Mouse (Mus musculus) embryonic stem cell, embryonic (primary cell): ENCODE data around the gene Ndufb11.

ENCODE experiments used
- CTCF ChIA-PET, 4 experiments: fragments of 300-600 bp in 2 of 4; fragments of 350-600 bp in 2 of 4; sonication (Branson Sonifier 250); formaldehyde crosslinking; loops; one replicate each; lab custom pipeline; 2022; ENCODE audit warnings: inconsistent platforms in 2 of 4; lab: Charles Lee
- POLR2A ChIA-PET, 4 experiments: fragments of 300-600 bp in 2 of 4; fragments of 350-600 bp in 2 of 4; sonication (Branson Sonifier 250); formaldehyde crosslinking; loops; one replicate each; lab custom pipeline; 2022; ENCODE audit warnings: antibody characterized with exemption in 4 of 4, inconsistent platforms in 1 of 4; lab: Charles Lee

Ndufb11 gene

DNA sequence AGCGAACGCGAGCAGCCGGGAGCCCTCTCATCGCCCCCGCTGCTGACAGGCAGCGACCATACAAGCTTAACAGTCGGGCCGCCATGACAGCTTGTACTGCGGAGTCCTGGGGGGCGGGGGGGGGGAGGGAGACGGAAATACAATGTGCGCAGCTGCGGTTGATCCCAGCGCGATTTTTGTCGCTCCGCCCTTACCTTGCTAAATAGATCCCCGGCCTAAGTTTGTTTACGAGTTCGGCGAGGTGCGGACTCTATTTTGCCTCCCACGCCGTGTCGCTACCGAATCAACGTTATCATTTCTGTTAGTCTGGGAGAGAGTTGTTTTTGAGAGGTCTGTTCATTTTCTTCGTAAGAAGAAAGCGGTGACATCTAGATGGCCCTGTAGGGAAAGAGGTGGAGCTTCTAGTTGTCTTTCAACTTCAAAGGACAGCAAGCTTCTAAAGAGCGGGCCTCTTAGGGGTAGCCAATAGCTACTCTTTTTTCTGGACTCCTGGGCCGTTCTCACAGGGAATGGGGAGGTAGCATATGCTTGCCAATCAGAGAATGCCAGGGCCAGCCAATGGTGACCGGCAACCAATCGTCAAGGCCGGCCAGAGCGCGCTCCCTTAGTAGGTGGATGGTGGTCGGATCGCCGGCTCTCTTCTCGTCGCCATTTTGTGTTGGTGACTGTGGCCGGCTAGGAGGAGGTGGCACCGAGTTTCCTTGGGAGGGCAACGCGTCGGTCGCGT, at the start of gene Ndufb11, which contains the start of gene Rbm10:
TSS of gene Ndufb11 (minus strand) at position 444 of the 727 bp plus-strand sequence.
TSS of gene Rbm10 (plus strand) at position 328 of the 727 bp plus-strand sequence.
- ChIA-PET POLR2A (interaction anchor here in 3 of 4 experiments (0.6 to 2.9 kb wide), 41 partner anchors 9 to 513 kb away, joined by 3 to 13 read pairs (median 5); partner anchors contain the start of genes Cdk16 (in 2 of the 3), Jade3 (in 2 of the 3), Uba1 (in 2 of the 3) and Rp2 (in 1 of the 3)), CTCF (interaction anchor here in 3 of 4 experiments (0.5 to 1.0 kb wide), 5 partner anchors 12 to 181 kb away, joined by 3 to 4 read pairs (median 3); no protein-coding TSS in a partner anchor)

GRCm38 (mm10) chrX:20663444-20663790, 46.0 kb upstream of the Ndufb11 start:
- CTCF ChIA-PET, result interaction anchor here in 2 of 4 experiments (0.6 to 2.2 kb wide), 6 partner anchors 10 to 631 kb away, joined by 3 to 22 read pairs (median 4); partner anchors contain the start of genes Araf (in 1 of the 2) and Cdk16 (in 1 of the 2)
- POLR2A ChIA-PET, result interaction anchor here (0.5 to 4.1 kb wide), 39 partner anchors 9 to 298 kb away, joined by 3 to 63 read pairs (median 6); partner anchors contain the start of genes Cdk16 (in 4 of the 4), Ndufb11 (in 2 of the 4), Rbm10 (in 2 of the 4) and Usp11 (in 2 of the 4)

GRCm38 (mm10) chrX:20662716-20663443, 45.5 kb upstream of the Ndufb11 start:
- POLR2A ChIA-PET, result interaction anchor here (0.5 to 4.1 kb wide), 57 partner anchors 9 to 298 kb away, joined by 3 to 63 read pairs (median 4); partner anchors contain the start of genes Cdk16 (in 4 of the 4), Ndufb11 (in 2 of the 4), Rbm10 (in 2 of the 4) and Usp11 (in 2 of the 4)
- CTCF ChIA-PET, result interaction anchor here in 3 of 4 experiments (0.5 to 2.2 kb wide), 12 partner anchors 10 to 632 kb away, joined by 3 to 22 read pairs (median 4); partner anchors contain the start of genes Araf (in 1 of the 3) and Cdk16 (in 1 of the 3)

GRCm38 (mm10) chrX:20662317-20662715, 44.9 kb upstream of the Ndufb11 start:
- CTCF ChIA-PET, result interaction anchor here (0.6 to 2.2 kb wide), 12 partner anchors 18 to 632 kb away, joined by 3 to 22 read pairs (median 4); partner anchors contain the start of genes Araf (in 1 of the 4) and Cdk16 (in 1 of the 4)
- POLR2A ChIA-PET, result interaction anchor here in 3 of 4 experiments (0.7 to 4.1 kb wide), 48 partner anchors 10 to 299 kb away, joined by 3 to 63 read pairs (median 5); partner anchors contain the start of genes Cdk16 (in 3 of the 3), Ndufb11 (in 2 of the 3), Rbm10 (in 2 of the 3) and Usp11 (in 2 of the 3)

- ChIA-PET CTCF (interaction anchor here in 1 of 4 experiments (0.7 to 1.0 kb wide), 2 partner anchors 161 to 380 kb away, joined by 3 to 4 read pairs; no protein-coding TSS in a partner anchor), POLR2A (interaction anchor here in 3 of 4 experiments (0.9 to 2.3 kb wide), 12 partner anchors 8 to 291 kb away, joined by 3 to 12 read pairs (median 4); partner anchors contain the start of genes Cdk16 (in 2 of the 3), Elk1 (in 1 of the 3), Jade3 (in 1 of the 3) and Ndufb11 (in 1 of the 3))
Measured at GRCm38 (mm10) chrX:20658891-20659406, 41.5 kb upstream of the Ndufb11 start.

DNA sequence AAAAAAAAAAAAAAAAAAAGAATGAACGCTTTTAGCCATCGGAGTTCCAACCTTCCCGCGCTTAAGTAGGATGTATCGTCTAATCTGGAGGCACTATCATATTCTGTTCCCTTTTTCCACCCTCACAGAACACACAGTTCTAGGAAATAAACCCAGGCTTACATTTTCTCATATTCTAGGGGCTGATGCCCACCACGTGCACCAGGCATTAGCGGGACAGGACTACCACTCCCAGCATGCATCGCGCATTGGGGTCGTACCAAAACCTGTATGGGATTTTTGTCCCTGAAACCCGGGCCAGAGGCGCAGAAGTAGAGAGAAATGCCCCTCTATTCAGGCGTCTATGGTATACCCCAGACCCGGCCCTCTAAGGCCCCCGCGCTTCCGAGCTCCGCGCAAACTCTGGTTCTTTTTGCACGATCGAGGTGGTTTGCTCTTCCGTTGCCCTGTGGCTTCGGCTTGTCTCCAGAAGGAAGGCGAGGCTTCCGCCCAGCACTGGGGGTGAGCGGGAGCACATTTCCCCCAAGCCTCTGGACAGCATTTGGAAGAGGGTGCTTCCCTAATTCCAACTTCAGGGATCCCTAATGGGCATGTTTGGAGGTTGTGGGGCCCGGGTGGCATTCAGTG, 40.7 kb upstream of the Ndufb11 start, which contains the start of gene Uba1:
TSS of gene Uba1 (plus strand) at position 301 of the 627 bp plus-strand sequence.
- POLR2A ChIA-PET, result interaction anchor here (0.5 to 2.3 kb wide), 26 partner anchors 9 to 294 kb away, joined by 3 to 12 read pairs (median 4); partner anchors contain the start of genes Cdk16 (in 2 of the 4), Ndufb11 (in 2 of the 4), Rbm10 (in 2 of the 4) and Elk1 (in 1 of the 4)

DNA sequence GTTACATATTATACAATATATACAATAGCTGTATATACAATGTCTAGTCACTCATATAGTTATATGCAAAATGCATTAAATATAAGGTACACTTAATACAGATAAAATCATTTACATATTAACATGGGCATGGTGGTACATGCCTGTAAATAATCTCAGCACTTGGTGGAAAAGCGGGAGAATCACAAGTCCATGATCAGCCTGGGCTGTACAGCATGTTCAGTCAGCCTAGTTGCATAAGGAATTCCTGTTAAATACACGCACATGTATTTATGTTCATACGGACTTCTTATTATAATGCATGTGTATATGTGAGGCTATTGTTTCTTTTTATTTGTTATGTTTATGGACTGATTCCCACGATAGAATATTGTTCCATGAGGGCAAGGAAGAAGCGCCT, 40.2 kb upstream of the Ndufb11 start:
- ChIA-PET CTCF (interaction anchor here in 1 of 4 experiments (0.6 kb wide), 2 partner anchors 15 to 53 kb away, joined by 3 to 4 read pairs; no protein-coding TSS in a partner anchor), POLR2A (interaction anchor here (0.5 to 2.3 kb wide), 26 partner anchors 9 to 295 kb away, joined by 3 to 12 read pairs (median 4); partner anchors contain the start of genes Cdk16 (in 2 of the 4), Ndufb11 (in 2 of the 4), Rbm10 (in 2 of the 4) and Elk1 (in 1 of the 4))

More for the DNA sequence above, 40.7 kb upstream of the Ndufb11 start, which contains the start of gene Uba1:
- CTCF ChIA-PET, result interaction anchor here in 1 of 4 experiments (0.6 kb wide), 2 partner anchors 16 to 53 kb away, joined by 3 to 4 read pairs; no protein-coding TSS in a partner anchor

- ChIA-PET POLR2A (interaction anchor here in 2 of 4 experiments (0.6 to 1.7 kb wide), 4 partner anchors 11 to 43 kb away, joined by 3 to 8 read pairs (median 3); partner anchors contain the start of gene Cdk16 (in 1 of the 2)), CTCF (no interaction called here)
Measured at GRCm38 (mm10) chrX:20644780-20645179, 27.4 kb upstream of the Ndufb11 start.

GRCm38 (mm10) chrX:20638141-20638540, 20.7 kb upstream of the Ndufb11 start:
- CTCF ChIA-PET, result interaction anchor here in 1 of 4 experiments (0.6 kb wide), 1 partner anchor 154 kb away, joined by 9 read pairs; no protein-coding TSS in a partner anchor
- POLR2A ChIA-PET, result interaction anchor here in 1 of 4 experiments (1.6 kb wide), 1 partner anchor 21 kb away, joined by 4 read pairs; the partner anchor contains the start of genes Ndufb11 and Rbm10

DNA sequence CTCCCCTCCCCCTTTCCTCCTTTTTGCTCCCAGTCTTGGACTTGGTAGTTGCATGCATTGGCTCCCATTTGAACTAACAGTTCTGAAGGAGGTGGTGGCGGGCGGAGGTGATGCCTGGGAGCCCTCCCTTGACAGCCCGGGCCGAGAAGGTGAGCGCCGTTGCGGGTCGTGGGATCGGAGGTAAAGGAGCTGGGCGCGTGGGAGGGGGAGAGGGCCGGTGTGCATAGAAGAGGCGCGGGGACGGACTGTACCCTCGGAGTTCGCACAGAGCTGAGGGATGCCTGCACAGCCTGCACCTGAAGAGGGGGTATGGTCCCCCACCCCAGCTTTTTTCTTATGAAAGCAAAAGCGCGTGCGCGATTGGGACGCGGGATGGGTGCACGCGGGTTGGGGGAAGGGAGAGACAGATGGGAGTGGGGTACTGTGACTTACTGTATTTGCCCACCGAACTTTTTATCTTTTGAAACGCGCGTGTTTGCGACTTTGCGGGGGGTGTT, 532 bp upstream of the Ndufb11 start:
- ChIA-PET CTCF (interaction anchor here in 2 of 4 experiments (0.7 to 0.9 kb wide), 2 partner anchors 12 to 180 kb away, joined by 3 read pairs; no protein-coding TSS in a partner anchor), POLR2A (interaction anchor here in 3 of 4 experiments (0.7 to 2.9 kb wide), 33 partner anchors 9 to 258 kb away, joined by 3 to 13 read pairs (median 5); partner anchors contain the start of genes Cdk16 (in 2 of the 3), Jade3 (in 2 of the 3), Uba1 (in 2 of the 3) and Rp2 (in 1 of the 3))

DNA sequence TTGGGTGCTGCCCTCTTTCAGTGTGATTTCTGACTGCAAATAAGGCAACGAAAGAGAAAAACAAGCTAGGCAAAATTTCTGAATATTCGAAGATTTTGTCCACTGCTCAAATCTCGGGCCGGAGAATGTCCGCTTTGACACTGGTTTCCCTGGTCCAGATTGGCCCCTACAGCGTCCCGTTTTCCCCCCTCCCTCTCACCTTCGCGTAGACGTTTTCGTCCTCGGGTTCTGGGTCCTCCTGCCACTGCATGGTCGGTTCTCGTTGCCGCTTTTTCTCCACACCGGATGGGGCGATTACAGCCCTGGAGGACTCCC, 601 bp downstream of the Ndufb11 start:
- ChIA-PET CTCF (interaction anchor here in 3 of 4 experiments (0.5 to 1.0 kb wide), 3 partner anchors 45 to 154 kb away, joined by 3 to 4 read pairs (median 3); no protein-coding TSS in a partner anchor), POLR2A (interaction anchor here in 3 of 4 experiments (0.6 to 2.9 kb wide), 32 partner anchors 10 to 513 kb away, joined by 3 to 13 read pairs (median 5); partner anchors contain the start of genes Jade3 (in 2 of the 3), Uba1 (in 2 of the 3), Cdk16 (in 1 of the 3) and Rp2 (in 1 of the 3))

- CTCF ChIA-PET, result no interaction called here
- POLR2A ChIA-PET, result interaction anchor here in 1 of 4 experiments (0.6 kb wide), 1 partner anchor 205 kb away, joined by 5 read pairs; no protein-coding TSS in a partner anchor
Measured at GRCm38 (mm10) chrX:20608500-20608899, 8.9 kb downstream of the Ndufb11 start.

DNA sequence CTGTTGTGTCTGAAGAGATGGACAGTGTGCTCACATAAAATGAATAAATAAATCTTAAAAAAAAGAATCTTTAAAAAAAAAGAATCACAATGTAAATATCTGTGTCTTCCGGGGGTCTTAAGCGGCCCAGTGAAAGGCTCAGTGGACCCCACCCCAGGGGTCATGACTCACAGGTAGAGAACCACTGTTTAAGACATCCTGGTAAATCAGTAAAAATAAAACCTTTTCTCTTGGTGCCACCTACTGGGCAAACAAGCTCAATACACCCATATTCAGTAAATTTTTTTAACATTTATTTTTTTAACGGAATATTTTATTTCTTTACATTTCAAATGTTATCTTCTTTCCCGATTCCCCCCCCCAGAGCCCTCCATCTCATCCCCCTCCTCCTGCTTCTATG, 29.5 kb downstream of the Ndufb11 start:
- POLR2A ChIA-PET, result interaction anchor here in 1 of 4 experiments (0.7 kb wide), 1 partner anchor 567 kb away, joined by 3 read pairs; no protein-coding TSS in a partner anchor

DNA sequence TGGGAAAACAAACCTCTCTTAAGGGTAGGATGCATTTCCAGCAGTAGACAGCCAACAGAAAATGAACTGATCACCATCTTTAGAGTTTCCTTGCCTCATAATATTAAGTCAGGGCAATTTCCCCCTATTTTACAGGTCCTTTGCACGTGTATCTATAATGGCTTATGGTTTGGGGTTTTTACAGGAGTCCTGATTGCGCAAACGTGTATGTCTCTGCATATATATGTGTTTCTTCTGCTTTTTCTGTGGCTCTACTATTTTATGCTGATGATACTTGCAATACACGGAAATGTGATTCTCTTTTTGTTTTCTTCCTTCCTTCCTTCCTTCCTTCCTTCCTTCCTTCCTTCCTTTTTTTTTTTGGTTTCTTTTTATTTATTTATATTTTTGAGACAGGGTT, 43.5 kb downstream of the Ndufb11 start:
- POLR2A ChIA-PET, result no interaction called here
- CTCF ChIA-PET, result no interaction called here

More for the DNA sequence above, 29.5 kb downstream of the Ndufb11 start:
- CTCF ChIA-PET, result interaction anchor here in 3 of 4 experiments (0.6 to 1.0 kb wide), 8 partner anchors 16 to 568 kb away, joined by 3 to 6 read pairs (median 4); partner anchors contain the start of gene Jade3 (in 1 of the 3)

- CTCF ChIA-PET, result no interaction called here
- POLR2A ChIA-PET, result no interaction called here
Measured at GRCm38 (mm10) chrX:20572683-20573082, 44.7 kb downstream of the Ndufb11 start.
